Mouse (Mus musculus) fibroblast of lung, adult 2 months (primary cell): ENCODE measurements around the gene Ctu2.

ENCODE experiments used
- DNase-seq: peaks from one replicate; pipeline ENCODE4 v3.0.0-alpha.2; 2011; ENCODE audit warnings: low read depth

Ctu2 gene

DNA sequence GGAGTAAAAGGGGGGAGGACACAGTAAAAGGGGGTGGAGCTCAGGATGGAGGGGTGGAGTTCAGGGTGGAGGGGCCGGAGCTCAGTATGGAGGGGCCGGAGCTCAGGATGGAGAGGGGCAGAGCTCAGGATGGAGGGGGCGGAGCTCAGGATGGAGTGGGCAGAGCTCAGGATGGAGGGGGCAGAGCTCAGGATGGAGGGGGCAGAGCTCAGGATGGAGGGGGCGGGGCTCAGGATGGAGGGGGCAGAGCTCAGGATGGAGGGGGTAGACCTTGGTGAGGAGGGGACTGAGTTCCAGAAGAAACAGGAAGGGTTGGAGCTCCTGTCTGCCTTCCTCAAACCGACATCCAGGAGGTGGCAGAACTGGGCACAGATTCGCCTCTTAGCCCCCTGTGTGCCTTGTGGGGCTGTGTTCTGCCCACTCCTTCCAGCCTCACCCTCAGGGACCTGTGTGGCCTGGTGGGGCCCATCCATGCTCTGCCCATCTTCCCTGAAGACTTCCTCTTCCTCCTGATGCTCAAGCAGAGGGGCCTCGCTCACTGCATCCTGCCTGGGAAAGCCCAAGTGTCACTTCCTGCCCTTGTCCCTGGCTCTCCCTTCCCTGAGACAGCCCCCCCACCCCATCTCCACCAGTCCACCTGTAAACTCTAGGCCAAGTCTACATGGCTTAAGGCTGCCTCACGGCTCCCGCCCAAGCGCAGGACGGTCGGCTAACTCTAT is 21.2 kb downstream of the Ctu2 start:
- no peak for DNase-seq

DNA sequence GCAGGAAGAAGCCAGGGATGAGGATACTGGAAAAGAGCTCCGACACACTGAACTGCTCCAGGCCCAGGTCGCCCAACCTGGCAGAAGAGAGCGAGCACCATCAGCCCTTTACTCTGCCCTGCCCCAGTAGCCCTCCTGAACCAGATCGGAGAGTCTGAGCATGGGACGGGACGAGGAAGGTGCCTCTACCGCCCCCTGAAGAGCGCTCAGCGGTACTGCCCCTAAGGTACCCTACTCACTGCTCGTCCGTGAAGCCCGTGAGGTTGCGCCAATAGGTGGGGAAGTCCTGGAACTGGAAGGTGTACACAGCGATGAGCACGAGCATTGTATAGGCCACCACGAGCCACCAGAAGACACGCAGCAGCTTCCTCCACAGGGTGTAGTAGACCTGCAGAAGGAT is 22.0 kb downstream of the Ctu2 start:
- no peak for DNase-seq

DNA sequence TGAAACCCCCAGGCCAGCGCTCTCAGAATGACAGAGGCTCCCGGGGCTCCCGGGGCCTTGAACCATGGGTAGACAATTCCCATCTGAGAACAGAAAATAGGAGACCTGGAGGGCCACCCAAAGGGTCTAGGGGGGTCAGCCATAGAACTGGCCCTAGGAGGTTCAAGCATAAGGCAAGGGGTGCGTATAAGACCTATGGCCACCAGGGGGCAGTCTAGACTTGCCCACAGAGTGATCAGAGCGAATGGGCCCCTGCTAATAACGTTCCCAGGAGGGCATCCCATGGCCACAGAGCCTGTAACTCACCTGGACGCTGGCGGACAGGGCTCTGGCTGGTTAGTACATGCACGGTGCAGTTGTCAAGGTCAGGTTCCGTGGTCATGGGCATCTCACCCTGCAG is 24.9 kb downstream of the Ctu2 start:
- DNase-seq: peak; percentile 25

DNA sequence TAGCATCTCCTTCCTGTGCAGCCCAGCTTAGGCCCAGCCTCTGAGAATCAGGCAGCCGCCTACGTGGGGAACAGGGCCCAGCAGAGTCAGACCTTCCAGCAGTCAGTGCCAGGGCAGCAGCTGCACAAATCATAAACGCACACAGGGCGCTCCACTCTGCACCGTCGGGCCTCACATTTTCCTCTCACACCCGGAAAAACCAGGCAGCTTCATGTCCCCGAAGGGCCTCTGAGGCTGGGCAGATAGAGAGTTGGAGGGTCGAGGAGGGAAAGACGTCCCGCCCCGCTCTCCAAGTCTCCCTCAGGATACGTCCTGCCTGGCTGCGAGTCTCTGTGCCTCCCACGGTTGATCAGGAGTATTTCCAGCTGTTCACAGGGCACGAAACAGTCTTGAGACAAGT is 35.6 kb downstream of the Ctu2 start:
- no peak for DNase-seq

DNA sequence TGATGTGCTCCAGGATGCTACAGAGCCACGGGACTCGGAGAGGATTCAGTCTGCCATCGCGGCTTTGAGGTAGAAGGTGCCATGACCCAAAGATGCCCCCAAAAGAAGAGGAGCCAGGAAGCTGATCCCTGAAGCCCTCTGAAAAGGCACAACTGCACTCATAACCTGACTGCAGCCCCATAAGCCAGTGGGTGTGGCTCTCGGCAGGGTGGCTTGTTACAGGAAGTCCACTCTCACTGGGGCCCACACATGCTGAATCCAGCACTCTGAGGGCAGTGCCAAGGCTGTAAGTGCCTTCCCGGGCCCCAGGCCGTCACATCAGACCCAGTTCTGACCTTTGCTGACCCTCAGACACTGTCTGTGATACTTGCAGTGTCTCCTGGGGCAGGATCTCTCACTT is 36.4 kb downstream of the Ctu2 start:
- no peak for DNase-seq

DNA sequence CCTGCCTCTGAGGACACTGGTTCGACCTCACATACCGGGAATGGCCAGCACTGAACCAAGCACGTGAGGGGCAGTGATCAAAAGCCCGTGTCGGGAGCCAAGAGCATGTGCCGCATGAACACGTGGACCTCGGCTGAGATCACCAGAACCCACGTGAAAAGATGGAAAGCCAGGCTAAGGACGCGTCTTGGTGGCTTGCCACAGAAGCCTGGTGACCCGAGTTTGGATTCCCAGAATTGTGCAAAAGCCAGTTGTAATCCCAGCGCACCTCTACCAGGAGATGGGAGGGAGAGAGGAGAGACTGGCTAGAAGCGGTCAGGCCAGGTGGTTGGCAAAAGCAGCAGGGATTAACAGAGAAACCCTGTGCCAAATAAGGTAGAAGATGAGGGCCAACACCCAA is 39.8 kb downstream of the Ctu2 start:
- DNase-seq: no peak

DNA sequence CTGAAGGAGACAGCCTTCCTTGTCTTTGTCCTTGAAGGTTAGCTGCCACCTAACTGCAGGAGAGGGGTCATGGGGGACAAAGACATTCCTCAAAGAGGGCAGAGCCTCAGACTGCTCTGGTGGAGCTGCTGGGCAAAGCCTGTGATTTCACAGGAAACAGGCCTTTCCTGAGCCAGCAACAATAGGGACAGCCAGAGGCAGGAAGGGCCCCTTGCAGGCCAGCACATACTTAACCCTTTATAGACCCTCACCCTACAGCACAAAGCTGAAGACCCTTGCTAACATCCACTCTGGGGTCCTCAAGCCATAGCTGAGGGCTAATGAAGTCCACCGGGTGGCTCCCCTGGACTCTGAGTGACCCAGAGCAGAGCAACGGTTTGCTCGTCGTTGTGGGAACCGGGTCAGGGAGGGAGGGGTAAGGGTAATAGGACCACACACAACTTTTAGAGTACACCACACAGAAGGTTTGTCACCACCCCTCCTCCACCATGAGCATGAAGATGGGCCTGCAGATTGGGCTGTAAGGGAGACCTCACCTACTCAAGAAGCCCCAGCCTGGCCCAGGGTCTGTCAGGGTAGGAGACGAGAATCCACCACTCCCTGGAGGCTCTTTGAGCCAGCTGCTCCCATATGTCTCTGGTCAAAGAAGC is 41.7 kb downstream of the Ctu2 start:
- no peak for DNase-seq

DNA sequence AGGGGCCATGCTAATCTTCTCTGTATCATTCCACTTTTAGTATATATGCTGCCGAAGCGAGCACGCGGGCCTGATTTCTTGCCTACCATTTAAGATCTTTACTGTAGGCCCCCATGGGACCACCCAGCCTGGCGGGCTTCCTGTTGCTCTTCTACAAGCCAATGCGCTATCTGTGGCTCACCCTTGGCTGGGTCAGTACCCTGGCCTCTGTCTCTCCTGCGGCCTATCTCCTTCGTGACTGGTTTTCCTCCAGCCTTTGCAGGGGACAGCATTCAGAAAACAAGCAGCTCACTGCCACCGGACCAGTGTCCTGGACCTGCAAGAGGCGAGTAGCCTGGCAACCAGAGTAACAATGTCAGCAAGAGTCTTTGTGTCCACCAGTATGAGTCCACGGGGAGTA is 44.7 kb downstream of the Ctu2 start:
- no peak for DNase-seq

DNA sequence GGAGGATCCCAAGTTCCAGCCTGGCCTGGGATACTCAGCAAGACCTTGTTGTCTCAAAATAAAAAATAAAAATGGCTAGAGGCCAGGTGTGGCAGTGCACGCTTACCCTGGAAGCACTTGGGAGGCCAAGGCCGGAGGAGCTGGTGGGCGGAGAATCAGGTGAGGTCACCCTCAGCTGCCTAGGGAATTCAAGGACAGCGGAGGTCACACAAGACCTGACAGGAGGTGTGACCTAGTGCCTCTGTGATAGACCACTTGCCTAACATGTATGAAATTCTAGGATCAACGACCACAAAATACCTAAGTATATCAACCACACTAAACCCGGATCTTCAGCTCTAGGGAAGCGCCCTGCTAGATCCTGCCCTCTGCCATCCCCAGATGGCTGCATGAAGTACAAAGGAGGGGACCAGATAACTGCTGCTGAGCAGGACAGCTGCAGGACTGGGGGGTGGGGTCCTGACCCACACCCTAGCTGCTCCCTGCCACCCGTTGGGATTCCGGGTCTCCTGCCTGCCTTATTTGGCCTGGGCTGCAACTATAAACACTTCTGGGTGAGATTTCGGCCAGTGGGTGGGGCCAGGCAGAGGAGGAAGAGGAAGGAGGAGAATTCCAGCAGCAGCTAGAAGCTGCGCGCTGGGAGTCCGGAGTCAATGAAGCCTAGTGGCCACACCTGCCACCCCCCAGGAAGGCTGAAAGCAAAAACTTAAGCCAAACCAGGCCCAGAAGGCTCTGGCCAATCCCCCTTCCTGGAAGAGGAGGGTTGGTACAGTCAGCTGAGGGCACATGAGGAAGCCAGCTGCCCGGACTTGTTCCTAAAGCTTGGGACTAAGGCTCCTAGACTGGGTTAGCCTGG is 47.1 kb downstream of the Ctu2 start:
- peak; percentile 77 for DNase-seq

DNA sequence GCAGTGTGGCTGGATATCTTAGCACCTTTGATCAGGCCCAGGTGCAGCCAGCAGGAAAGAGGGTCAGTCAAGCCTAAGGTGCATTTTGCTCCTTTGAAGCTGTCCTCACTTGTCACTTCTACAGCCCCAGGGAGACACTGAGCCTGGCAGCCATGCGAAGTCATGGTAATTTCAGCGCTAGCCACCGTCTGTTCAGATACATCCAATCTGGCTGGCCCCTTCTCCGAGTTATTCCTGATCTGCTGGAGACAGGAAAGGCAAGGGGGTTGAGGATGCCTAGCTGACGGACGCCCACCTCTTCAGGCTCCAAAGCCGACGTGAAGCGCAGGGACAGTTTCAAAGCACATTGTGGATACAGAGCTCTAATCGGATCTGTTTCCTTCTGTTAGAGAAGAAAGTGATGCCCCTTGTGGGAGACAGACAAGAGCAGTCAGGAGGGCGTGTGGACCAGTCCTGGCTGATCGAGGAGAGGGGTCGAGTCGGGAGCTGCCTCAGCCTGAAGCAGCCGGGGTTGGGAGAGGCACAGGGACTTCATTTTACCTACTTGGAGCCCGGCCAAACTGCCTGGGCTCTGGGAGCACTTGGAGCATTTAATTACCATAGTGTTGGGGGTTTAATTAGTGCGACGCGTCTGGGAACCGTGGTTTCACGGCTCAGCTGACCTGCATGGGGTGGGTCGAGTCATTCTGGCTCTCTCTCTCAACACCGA is 47.9 kb downstream of the Ctu2 start:
- no peak for DNase-seq

DNA sequence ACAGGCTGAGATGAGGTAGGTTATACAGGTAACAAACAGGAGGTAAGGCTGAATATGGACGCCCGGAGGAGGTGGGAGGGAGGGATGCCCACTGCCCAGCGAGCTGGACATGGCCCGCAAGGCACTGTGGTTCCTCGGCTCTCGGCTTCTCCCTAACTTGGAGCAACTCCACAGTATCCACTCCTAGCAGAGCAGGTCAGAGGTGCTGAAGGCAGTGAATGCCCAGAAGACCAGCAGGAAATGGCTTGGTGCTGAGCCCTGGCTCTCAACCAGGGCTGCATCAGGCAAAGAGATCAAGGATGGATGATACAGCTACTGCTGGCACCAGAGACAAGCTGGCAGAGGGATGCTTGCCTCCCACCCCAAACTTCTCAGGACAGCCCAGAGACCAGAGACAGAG is 48.6 kb downstream of the Ctu2 start:
- no peak for DNase-seq

DNA sequence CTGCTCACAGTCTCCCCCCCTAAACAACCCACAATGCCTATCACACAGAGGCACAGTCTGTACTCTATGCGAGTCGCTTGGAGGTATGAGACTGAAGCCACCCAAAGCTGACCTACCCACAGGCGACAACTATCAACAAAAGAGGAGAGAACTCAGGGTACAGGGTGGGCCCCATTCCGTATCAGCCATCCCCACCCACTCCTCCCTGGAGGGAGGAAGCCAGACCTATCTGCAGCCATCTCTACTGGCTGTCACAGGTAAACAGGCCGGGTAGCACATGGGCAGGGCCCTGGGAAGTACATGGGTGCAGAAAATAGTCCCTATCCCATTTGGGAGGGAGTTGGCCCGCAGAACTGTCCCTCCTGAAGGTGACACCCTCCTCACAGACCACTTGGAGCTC is 49.1 kb downstream of the Ctu2 start:
- no peak for DNase-seq

DNA sequence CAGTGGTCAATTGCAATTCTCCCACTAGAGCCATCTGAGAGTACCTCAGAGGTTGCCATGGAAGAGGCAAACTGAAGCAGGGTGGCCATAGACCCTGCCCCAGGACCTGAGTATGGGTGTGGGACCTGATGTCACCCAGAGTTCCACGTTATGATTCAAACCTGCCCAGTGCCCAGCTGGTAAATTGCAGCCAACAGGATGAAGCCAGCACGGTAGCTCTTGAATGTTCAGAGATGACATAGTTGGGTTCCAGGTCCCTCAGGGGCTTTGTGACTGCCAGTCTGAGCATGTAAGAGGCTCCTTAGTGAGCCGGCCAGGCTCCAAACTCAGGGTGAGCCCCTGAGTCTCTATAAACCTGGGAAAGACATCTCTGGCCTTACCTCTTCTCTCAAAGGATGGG is 50.1 kb downstream of the Ctu2 start:
- DNase-seq: no peak

DNA sequence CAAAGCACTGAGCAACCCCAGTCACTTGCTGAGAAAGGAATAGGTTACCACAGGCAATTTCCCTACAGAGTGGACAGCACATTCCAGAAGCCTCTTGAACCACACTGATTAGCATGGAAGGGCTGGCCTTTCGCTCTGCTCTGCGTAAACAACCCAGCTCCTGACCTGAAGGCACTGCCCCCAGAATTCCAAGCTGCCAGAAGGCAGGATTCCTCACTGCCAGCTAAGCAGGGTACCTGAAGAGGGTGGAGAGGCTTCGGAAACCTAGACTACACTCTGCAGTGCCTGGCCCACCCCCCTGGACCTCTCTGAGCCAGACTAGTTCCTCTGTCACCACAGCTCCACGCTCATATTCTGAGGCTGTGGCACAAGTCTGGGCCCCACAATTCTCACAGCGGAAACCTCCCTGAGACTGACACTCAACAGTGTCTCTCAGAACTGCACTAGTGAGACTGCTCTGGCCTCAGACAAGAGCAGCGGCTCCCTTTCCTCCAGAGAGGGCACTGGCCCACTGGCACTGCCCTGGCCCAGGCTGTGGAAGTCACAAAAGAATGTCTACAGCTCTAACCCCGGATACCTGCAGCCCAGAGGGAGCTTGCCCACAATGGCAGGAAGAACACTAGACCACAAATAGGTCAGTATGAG is 50.7 kb downstream of the Ctu2 start:
- no peak for DNase-seq

DNA sequence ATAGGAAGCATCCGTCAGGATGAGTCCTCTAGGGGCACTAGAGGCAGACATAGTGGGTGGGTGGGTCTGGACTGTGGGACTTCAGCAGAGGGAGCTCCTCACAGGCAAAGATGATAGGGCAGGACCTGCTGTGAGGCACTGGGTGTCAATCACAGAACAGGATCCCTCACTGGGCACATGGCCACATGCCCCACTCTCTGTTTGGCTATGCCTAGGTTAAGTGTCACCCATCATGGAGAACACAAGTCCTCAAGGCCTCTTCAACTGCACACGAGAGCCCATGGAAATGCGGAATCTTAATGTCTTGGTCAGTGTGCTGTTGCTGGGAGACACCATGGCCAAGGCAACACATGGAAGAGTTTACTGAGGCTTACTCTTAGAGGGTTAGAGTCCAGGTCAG is 52.0 kb downstream of the Ctu2 start:
- DNase-seq: no peak

DNA sequence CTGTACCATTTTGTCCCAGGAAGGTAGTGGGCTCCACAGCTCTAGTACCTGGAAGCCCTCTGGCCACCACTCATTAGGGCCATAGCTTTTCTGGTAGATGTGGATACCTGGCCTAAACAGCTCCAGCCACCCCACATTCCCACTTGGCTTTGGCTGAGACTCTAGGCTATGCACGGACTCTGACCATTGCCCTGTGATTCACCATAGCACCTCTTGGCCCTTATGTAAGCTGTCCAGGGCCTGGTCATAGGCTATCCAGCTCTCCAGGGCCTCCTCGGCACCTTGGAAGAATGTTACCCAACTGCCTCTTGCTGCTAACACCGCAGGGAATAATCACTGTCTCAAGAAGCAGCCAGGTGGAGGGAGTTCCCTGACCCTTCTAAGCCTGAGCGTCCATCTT is 53.2 kb downstream of the Ctu2 start:
- DNase-seq: no peak

DNA sequence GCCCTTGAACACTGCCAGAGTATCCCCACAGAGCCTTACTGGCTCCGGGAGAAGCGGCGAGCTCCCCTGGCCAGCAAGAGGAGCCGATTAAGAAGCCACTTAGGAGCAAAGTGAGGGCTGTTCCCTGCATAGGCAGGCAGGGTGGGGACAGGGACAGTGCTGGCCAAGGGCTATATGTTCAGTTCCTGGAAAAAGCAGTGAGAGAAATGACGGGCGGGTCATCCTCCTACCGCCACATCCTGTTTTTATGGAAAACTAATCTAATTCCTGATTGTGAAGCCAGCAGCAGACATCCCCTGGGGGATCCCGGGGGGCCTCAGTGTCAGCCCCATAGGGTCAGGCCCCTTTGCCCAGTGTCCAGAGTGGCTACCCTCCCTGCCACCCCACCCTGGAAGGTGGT is 55.4 kb downstream of the Ctu2 start:
- DNase-seq: no peak
